Mouse (Mus musculus) lung, adult 2 months (tissue): Measurements from ENCODE around the gene Tmem120a.

Experiments
- CTCF ChIP-seq: fragments of 200-500 bp; IDR thresholded peaks from 2 replicates; pipeline ENCODE4 v1.5.1; 2011; ENCODE audit warnings: mild to moderate bottlenecking, low read length, control low read depth; ENCODE audit not compliant: insufficient read depth
- POLR2A ChIP-seq: fragments of 200-500 bp; IDR thresholded peaks from 2 replicates; pipeline ENCODE4 v1.6.1; 2011; ENCODE audit warnings: low read depth, mild to moderate bottlenecking, control low read depth, low read length, borderline replicate concordance; ENCODE audit errors: extremely low read depth

DNA sequence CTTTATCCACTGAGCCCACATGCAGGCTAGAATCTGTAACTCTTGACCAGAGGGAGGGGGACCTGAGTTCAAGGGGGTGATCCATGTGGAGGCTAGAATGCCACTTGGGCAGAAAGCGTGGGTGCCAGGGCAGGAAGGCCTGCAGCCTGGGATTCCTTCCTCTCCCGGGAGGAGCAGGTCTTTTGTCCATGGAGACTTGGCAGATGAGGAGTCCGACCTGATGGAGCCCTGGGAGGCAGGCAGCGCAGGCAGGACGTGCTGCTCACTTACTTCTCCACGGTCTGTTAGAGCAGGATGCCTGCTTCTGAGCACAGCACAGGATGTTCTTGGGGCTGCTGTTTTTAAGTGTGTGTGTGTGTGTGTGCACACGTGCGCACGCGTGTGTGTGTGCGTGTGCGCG, 37.2 kb downstream of the Tmem120a start:
- TF ChIP-seq CTCF, result no peak
- no peak for TF ChIP-seq POLR2A
